Mouse (Mus musculus) CD4-positive, CD25-positive, alpha-beta regulatory T cell, adult 9 weeks (primary cell): ENCODE measurements around the gene Inpp4b. TPM values are rescaled to one million over a fixed set of nuclear protein-coding genes. Genes with fewer than 3 reads are reported as not detected.

Source experiments
- polyA plus RNA-seq: library from polyadenylated mRNA; unstranded; fragments of 100-300 nt; shearing (Covaris generic); gene quantifications from one replicate; pipeline ENCODE4 v1.2.1, GENCODE M21; 2017

Gene Inpp4b
- polyA plus RNA-seq = 706 TPM

GRCm38 (mm10) chr8:81342236-81342998 lies at the start of gene Inpp4b:
Gene Inpp4b, plus strand, starts transcription at chr8:81342556.

